Mouse (Mus musculus) heart, embryonic 11.5 days (tissue): ENCODE measurements around the gene Ctnna3. TPM values are rescaled to one million over a fixed set of nuclear protein-coding genes. Genes with fewer than 3 reads are reported as not detected.

Experiments used
- ATAC-seq: fragments of 200-750 bp; cut with Nextera tagmentation; replicated peaks from 2 replicates; pipeline ENCODE4 v1.8.0; 2017; ENCODE audit warnings: moderate library complexity; ENCODE audit not compliant: insufficient number of reproducible peaks, low FRiP score, low TSS enrichment
- H3K27ac ChIP-seq: fragments of 300-500 bp; sonication (generic); 2 replicates; pipeline ENCODE4 v1.5.1; 2014; ENCODE audit warnings: mild to moderate bottlenecking, low read depth, low read length
- H3K27me3 ChIP-seq: fragments of 300-500 bp; sonication (generic); 2 replicates; pipeline ENCODE4 v1.6.1; 2014; ENCODE audit warnings: mild to moderate bottlenecking, low read length, mixed read lengths; ENCODE audit not compliant: control insufficient read depth, insufficient read depth
- H3K36me3 ChIP-seq: fragments of 300-500 bp; sonication (generic); 2 replicates; pipeline ENCODE4 v1.6.1; 2014; ENCODE audit warnings: mild to moderate bottlenecking, low read length, moderate library complexity, mixed read lengths; ENCODE audit not compliant: control insufficient read depth, insufficient read depth
- H3K4me1 ChIP-seq: fragments of 300-500 bp; sonication (generic); 2 replicates; pipeline ENCODE4 v1.6.1; 2014; ENCODE audit warnings: low read length; ENCODE audit not compliant: control insufficient read depth, insufficient read depth
- H3K4me2 ChIP-seq: fragments of 300-500 bp; sonication (generic); 2 replicates; pipeline ENCODE4 v1.6.1; 2014; ENCODE audit warnings: mild to moderate bottlenecking, moderate library complexity
- H3K4me3 ChIP-seq: fragments of 300-500 bp; sonication (generic); 2 replicates; pipeline ENCODE4 v1.5.1; 2014; ENCODE audit warnings: low read depth, low read length
- H3K9ac ChIP-seq: fragments of 300-500 bp; sonication (generic); 2 replicates; pipeline ENCODE4 v1.6.1; 2014; ENCODE audit warnings: mild to moderate bottlenecking, low read depth, low read length, moderate library complexity
- H3K9me3 ChIP-seq: fragments of 300-500 bp; sonication (generic); replicated peaks from 2 replicates; pipeline ENCODE4 v1.6.1; 2016; ENCODE audit warnings: low read length; ENCODE audit not compliant: control insufficient read depth
- WGBS: fragments of 180-500 bp; shearing (Covaris S2); extraction: QIAGEN DNeasy Blood & Tissue Kit; methylation state at CpG from one replicate; pipeline ENCODE4 v1.1.7; 2014; ENCODE audit not compliant: insufficient replicate concordance; 5-methylcytosine and 5-hydroxymethylcytosine counted together
- polyA plus RNA-seq: library from polyadenylated mRNA; unstranded; fragments of >200 nt; fragmentation: Nextera tagmentation; extraction: Ambion mirVana; gene quantifications from 2 replicates; pipeline ENCODE4 v1.2.1, GENCODE M21; 2014

The Ctnna3 gene
- polyA plus RNA-seq, 1 experiment from 2014 or later: 19.0 TPM

- ATAC-seq: no peak
- H3K27ac ChIP-seq: no peak within 1 kb of the TSS
Observed at GRCm38 (mm10) chr10:63927334-63927733, 497.4 kb downstream of the Ctnna3 start, which contains the start of gene Gm10118. Gene Gm10118, minus strand, starts transcription at chr10:63927434.

GRCm38 (mm10) chr10:63933946-63934345 is 504.0 kb downstream of the Ctnna3 start:
- no peaks in the 10 kb centered on the region for H3K9me3 ChIP-seq
- H3K4me3 ChIP-seq: no peak overlapping the region
- ATAC-seq: no peak
- no peak overlapping the region for H3K9ac ChIP-seq
- H3K27ac ChIP-seq: no peak overlapping the region
- 43% methylated on average over 5 of the region's 5 CpGs for WGBS
- H3K4me1 ChIP-seq: no peaks in the 10 kb centered on the region
- no peak overlapping the region for H3K4me2 ChIP-seq
- no peaks in the 10 kb centered on the region for H3K36me3 ChIP-seq
- H3K27me3 ChIP-seq: no peaks in the 10 kb centered on the region

More at GRCm38 (mm10) chr10:63927334-63927733, 497.4 kb downstream of the Ctnna3 start, which contains the start of gene Gm10118:
- no peaks in the 10 kb centered on the region for H3K27me3 ChIP-seq
- no peak within 1 kb of the TSS for H3K9ac ChIP-seq
- H3K9me3 ChIP-seq: no peaks in the 10 kb centered on the region
- no peaks in the 10 kb centered on the region for H3K4me1 ChIP-seq
- H3K36me3 ChIP-seq: no peaks in the 10 kb centered on the region
- no peak within 1 kb of the TSS for H3K4me2 ChIP-seq
- no peak within 1 kb of the TSS for H3K4me3 ChIP-seq

DNA sequence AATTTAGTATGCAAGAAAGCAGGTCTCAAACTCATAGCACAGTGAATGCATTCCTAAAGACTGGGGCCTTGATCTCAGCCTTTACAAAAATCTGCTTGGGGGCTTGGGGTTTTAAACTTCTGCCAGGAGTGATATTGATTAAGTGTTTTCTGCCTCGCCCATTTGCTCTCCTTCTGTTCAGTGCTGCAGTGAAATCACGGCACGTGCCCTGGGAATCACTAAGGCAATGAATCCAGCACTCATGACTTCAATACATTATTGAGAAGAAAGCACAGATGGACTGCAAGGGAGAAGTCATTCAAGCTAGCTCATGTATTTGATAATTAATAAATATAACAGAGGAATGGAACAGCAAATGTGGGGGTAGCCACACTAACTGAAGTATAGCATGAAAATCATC is 515.6 kb downstream of the Ctnna3 start:
- 70% methylated on average over 3 of the region's 3 CpGs for WGBS

DNA sequence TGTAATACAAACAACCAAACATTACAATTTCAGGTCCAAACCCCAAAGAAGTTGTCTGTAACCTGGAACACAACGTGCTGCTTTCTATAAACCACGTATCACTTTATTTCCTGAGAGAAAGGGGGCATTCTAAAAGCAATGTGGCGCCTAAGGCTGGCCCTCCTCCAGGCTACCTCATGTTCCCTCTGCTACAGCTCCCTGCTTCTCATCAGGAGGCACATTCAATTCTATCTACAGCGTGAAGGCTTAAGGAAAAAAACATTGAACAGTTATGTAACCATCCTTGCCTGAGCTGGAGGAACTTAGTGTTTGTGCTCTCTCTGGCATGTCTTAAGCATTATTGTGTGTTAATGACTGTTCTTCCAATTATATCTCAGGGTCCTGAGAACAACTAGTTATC is 517.4 kb downstream of the Ctnna3 start:
- peaks cover 9% of the 10 kb centered on the region for H3K4me1 ChIP-seq

More for the DNA sequence above, 515.6 kb downstream of the Ctnna3 start:
- Histone ChIP-seq H3K9me3 (no peaks in the 10 kb centered on the region), H3K4me3 (no peak overlapping the region), H3K36me3 (no peaks in the 10 kb centered on the region), H3K27me3 (no peaks in the 10 kb centered on the region), H3K27ac (no peak overlapping the region), H3K4me1 (peaks cover 3% of the 10 kb centered on the region), H3K4me2 (no peak overlapping the region), H3K9ac (no peak overlapping the region)
- ATAC-seq: no peak

GRCm38 (mm10) chr10:63950867-63951266 is 521.0 kb downstream of the Ctnna3 start:
- no peak overlapping the region for H3K4me2 ChIP-seq
- H3K4me3 ChIP-seq: no peak overlapping the region
- ATAC-seq: no peak
- H3K9ac ChIP-seq: no peak overlapping the region
- H3K4me1 ChIP-seq: peaks cover 9% of the 10 kb centered on the region
- no peak overlapping the region for H3K27ac ChIP-seq
- 35% methylated on average over 8 of the region's 8 CpGs for whole genome bisulfite sequencing
- H3K36me3 ChIP-seq: no peaks in the 10 kb centered on the region
- no peaks in the 10 kb centered on the region for H3K27me3 ChIP-seq
- H3K9me3 ChIP-seq: no peaks in the 10 kb centered on the region

More for the DNA sequence above, 517.4 kb downstream of the Ctnna3 start:
- Histone ChIP-seq H3K27ac (no peak overlapping the region), H3K9ac (no peak overlapping the region), H3K9me3 (no peaks in the 10 kb centered on the region), H3K4me3 (no peak overlapping the region), H3K4me2 (no peak overlapping the region), H3K36me3 (no peaks in the 10 kb centered on the region), H3K27me3 (no peaks in the 10 kb centered on the region)
- ATAC-seq: no peak
- WGBS: 71% methylated on average over 4 of the region's 4 CpGs

- no peaks in the 10 kb centered on the region for H3K36me3 ChIP-seq
- H3K9me3 ChIP-seq: no peaks in the 10 kb centered on the region
- ATAC-seq: no peak
- no peaks in the 10 kb centered on the region for H3K27me3 ChIP-seq
- no peak overlapping the region for H3K4me3 ChIP-seq
- H3K4me2 ChIP-seq: no peak overlapping the region
- WGBS: 54% methylated on average over 1 of the region's 1 CpGs
- H3K4me1 ChIP-seq: peaks cover 9% of the 10 kb centered on the region
- H3K9ac ChIP-seq: no peak overlapping the region
- no peak overlapping the region for H3K27ac ChIP-seq
Observed at GRCm38 (mm10) chr10:63951481-63951880, 521.6 kb downstream of the Ctnna3 start.

GRCm38 (mm10) chr10:63954308-63954930 is 524.5 kb downstream of the Ctnna3 start:
- no peak for ATAC-seq
- no peaks in the 10 kb centered on the region for H3K9me3 ChIP-seq
- H3K9ac ChIP-seq: no peak overlapping the region; the same call in 1 of the 2 replicates
- H3K36me3 ChIP-seq: no peaks in the 10 kb centered on the region
- H3K4me2 ChIP-seq: no peak overlapping the region
- H3K27ac ChIP-seq: 0 out of 2 replicates have a peak overlapping the region, but pooled peaks have one; percentile 15
- H3K27me3 ChIP-seq: no peaks in the 10 kb centered on the region
- peaks cover 9% of the 10 kb centered on the region for H3K4me1 ChIP-seq
- H3K4me3 ChIP-seq: no peak overlapping the region
- 6% methylated on average over 6 of the region's 7 CpGs for WGBS

DNA sequence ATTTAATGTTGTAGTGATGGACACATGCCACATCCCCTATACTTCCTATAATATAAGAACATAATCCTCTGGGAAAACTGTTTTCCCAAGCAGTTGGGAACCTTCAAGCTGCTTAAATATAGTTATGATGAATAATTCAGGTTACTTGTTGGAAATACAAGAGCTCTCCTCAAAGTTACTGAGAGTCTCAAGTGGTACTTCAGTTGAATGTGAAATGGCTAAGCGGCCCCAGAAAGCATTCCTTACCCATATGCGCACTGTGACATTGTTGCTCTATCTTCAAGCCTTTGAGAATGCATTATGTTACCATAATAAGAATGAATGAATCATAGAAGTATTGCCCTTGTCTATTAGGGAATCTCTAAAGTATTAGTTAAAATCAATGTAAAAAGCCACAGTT is 542.4 kb downstream of the Ctnna3 start:
- WGBS: 82% methylated on average over 2 of the region's 2 CpGs
- no peaks in the 10 kb centered on the region for H3K9me3 ChIP-seq
- H3K4me2 ChIP-seq: no peak overlapping the region
- H3K36me3 ChIP-seq: no peaks in the 10 kb centered on the region
- ATAC-seq: no peak
- H3K27ac ChIP-seq: no peak overlapping the region
- no peak overlapping the region for H3K9ac ChIP-seq
- no peaks in the 10 kb centered on the region for H3K4me1 ChIP-seq
- H3K4me3 ChIP-seq: no peak overlapping the region
- H3K27me3 ChIP-seq: no peaks in the 10 kb centered on the region

GRCm38 (mm10) chr10:63978101-63978500 is 548.2 kb downstream of the Ctnna3 start:
- Histone ChIP-seq H3K27ac (no peak overlapping the region), H3K4me2 (peak overlapping the region; percentile 41), H3K4me3 (no peak overlapping the region), H3K4me1 (no peaks in the 10 kb centered on the region; the same call in 1 of the 2 replicates), H3K9me3 (no peaks in the 10 kb centered on the region), H3K27me3 (no peaks in the 10 kb centered on the region), H3K36me3 (no peaks in the 10 kb centered on the region), H3K9ac (no peak overlapping the region)
- ATAC-seq: no peak
- 41% methylated on average over 11 of the region's 11 CpGs for WGBS
